Mouse (Mus musculus) mature B cell (primary cell): Measurements from ENCODE around the gene Cit.

Source experiments
- in situ Hi-C: fragments of 300-500 bp; cut with MboI; formaldehyde crosslinking; loops from 2 replicates; pipeline ENCODE4 v1.14.3; 2019

The Cit gene

DNA sequence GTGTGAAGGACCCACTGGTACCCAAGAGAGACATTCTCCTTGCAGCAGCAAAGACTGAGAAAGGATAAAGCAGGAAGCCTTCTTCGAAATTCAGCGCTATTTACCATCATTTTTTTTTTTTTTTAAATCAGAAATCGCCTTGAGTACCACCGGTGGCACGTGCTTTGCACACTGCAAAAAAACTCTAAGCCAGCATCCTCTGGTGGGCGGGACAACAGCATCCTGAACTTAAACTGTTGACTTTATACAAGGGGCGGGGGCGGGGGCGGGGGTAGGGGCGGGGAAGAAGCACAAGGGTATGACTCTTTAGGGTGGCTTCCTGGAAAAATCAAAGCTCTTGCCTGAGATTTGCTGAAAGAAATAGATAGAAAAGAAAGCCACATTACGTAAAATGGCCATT is 194.6 kb downstream of the Cit start:
- in situ Hi-C loops = no loop called here

DNA sequence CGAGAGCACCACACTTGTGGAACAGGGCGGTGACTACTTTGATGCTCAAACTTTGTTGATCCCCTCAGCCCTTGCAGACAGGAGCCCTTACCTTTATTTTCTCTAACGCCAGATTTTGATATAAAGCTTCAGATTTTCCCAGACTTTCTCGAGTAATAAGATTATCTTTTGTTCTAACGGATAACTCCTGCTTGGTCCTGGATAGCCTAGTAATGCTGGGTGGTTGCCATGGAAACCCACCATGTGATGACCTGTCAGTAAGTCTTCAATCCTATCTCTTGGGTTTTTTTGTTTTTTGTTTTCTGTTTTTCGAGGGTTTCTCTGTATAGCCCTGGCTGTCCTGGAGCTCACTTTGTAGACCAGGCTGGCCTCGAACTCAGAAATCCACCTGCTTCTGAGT is 197.2 kb downstream of the Cit start:
- in situ Hi-C loops = no loop called here

DNA sequence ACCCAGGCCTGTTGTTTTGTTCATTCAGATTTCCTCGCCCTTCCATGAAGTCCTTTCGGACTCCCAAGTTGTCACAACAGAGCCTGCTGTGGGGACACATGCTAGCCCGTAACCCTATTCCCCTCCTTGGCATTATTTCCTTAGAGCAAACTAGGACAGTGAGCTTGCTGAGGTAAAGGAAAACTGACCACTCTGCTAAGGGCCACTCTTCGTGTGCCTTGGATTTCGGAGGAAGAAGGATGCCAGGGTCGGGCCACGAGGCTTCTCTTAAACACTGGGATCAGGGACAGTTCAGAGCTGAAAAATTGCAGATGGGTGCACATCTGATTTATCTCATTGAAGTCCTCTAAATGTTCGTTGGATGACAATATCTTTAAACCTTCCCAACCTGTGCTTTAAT is 200.5 kb downstream of the Cit start:
- in situ Hi-C loops = no loop called here

DNA sequence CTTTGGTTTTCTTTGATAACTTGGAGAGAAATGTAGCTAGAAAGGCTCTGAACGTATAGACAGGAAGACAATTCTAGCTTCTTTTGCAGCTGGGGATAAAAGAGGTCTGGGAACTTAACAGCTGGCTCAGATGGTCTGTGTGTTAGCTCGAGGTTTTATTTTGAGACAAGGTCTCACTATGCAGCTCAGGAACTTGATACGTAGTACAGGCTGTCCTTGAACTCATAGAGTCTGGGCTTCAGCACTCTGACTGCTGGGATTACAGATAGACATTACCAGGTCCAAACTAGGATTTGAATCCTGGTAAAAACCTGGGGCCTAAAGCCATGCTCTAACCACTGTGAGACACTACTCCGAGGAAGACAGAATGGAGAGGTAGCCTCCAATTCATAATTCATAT is 201.2 kb downstream of the Cit start:
- in situ Hi-C loops = no loop called here

DNA sequence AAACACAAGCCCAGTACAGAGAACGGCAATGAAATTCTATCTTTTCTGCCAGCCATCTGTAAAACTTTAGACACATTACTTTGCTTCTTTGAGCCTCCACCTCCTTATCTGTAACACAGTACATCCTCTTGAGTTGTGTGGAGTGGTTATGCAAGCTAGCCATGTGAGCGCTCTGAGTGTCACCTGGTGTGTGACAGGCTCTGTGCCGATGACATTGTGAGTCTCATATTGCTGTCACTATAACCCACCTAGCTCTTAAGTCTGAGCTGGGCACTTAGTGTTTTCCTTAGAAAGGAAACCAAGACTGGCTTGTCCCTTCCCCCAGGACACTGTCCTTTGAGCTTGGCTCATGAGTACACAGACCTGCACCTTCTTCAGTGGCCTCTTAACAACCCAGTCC is 203.2 kb downstream of the Cit start:
- in situ Hi-C loops = no loop called here

DNA sequence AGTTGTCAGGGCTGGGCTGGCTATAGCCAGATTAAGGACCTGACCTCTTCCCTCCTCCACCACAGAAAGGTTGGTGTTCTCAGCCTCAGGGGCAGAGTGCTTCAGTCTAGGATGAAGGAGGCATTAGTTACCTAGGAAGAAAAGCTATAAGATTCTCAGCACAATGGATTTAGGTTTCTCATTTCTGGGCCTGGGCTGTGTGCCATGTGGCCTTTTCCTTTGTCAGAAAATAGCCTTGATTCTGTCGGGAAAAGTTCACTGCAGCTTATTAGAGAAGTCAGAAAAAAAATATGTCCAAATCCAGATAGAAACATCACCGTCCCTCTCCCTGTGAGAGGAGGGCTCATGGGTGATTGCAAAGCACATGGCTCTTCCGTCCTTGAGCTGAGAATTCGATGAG is 204.7 kb downstream of the Cit start:
- in situ Hi-C loops = no loop called here

DNA sequence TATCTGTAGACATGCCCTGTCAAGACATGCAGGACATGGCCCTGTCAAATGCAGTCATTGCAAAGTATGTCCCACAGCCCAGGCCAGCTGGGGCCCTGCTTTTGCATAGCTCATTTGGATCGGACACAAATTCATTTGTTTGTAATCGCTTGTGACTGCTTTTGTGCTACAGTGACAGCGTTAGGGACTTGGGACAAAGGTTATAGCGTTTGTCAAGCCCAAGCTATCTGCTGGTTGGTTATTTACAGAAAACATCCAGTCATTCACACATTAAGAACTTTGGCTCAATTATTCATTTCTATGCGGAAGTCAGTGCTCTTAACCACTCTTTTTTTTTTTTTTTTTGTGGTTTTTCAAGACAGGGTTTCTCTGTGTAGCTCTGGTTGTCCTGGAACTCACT is 207.1 kb downstream of the Cit start:
- in situ Hi-C loops = no loop called here

DNA sequence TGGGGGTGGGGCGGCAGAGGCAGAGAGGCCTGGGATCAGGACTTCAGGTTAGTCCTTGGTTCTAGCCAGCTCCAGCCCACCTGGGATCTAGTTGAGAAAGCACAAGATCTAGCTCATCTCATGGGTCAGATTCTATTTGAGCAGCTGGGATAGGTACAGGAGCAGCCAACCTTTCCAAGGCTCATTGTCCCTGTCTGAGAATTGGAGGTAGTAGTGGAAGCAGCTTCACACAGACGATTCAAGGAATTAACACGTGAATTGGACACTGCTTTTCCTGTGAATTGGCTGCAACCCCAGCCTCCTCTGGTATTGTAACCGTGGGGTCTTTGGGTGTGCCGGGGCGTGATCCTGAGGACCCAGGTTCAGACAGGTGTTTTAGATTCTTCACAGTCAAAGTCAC is 207.7 kb downstream of the Cit start:
- in situ Hi-C loops = no loop called here
